In the genomic region with DNA sequence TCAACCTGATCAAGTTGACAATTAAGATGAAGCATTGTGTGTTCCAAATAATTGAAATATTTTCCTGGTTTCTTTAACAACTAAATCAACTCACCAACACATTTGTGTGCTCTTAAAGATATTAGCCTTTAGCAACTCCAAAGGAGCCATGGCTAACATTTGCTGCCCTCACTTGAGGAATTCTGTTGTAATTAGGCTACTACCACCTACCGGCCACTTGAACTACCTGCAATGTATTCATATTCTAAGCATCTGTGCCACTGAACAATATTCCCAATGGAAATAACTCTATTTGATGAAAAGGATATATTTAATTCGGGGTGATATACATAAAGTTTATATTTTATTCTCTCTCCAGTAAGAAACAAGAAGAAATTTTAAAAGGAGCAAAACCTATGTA, we compare ENCODE assay signal across 13 mouse cellular contexts.
DNase-seq lines count a peak whose midpoint lies in the region; TF ChIP-seq lines count a peak whose summit lies in the region.
"Had no signal": no experiment of that assay in that cellular context is flagged by ENCODE, and none has a peak within 500 bp of the region (broad histone marks: within the 10 kb centered on the region; RNA-seq: fewer than 3 reads in every experiment).

No protein-coding gene starts in this region.

- no peak overlapping the region for H3K27ac ChIP-seq in layer of hippocampus, adult 2 months
- H3K27ac ChIP-seq in ES-E14 (ENCODE audit: insufficient read depth, low read depth, low read length, poor library complexity, severe bottlenecking) = no peak overlapping the region
- H3K27ac ChIP-seq: embryonic facial prominence, embryonic 12.5 days; macrophage had no signal

- H3K9me3 ChIP-seq in ES-E14 (ENCODE audit: control insufficient read depth, insufficient read depth, low read depth, low read length) = no peaks in the 10 kb centered on the region
- H3K9me3 ChIP-seq: embryonic facial prominence, embryonic 12.5 days had no signal

- H3K9ac ChIP-seq in ES-E14 (ENCODE audit: insufficient read depth, low read depth, low read length, poor library complexity, severe bottlenecking) = no peak overlapping the region
- H3K9ac ChIP-seq: embryonic facial prominence, embryonic 12.5 days had no signal

- TF ChIP-seq CTCF in layer of hippocampus, adult 2 months (conservative IDR thresholded peaks at IDR 0.05) = peak; percentile 78

- no peaks in the 10 kb centered on the region for H3K36me3 ChIP-seq in ES-E14 (ENCODE audit: control insufficient read depth, insufficient read depth, low read length, poor library complexity, severe bottlenecking)
- H3K36me3 ChIP-seq: embryonic facial prominence, embryonic 12.5 days had no signal

- DNase-seq in cerebellum, adult 18-20 months = peak; percentile 39 to 44
- no peak for DNase-seq in cerebellum, postnatal 4 days (ENCODE audit: low spot score in 2 of 2)
- peak in 1 of 2 experiments; percentile 3 for DNase-seq in layer of hippocampus, adult 2 months (ENCODE audit: low spot score in 2 of 2)
- DNase-seq in layer of hippocampus, postnatal 10 days (ENCODE audit: low spot score in 2 of 2) = no peak
- peak; percentile 6 for DNase-seq in ES-E14 (ENCODE audit: low read depth, low spot score)
- DNase-seq in embryo, embryonic 10.5 days (ENCODE audit: low spot score) = peak; percentile 62
- DNase-seq in ovary, postnatal 10 days (ENCODE audit: low spot score) = no peak
- no peak for DNase-seq in testis, postnatal 14 days (ENCODE audit: low spot score)
- DNase-seq: adrenal gland, adult 8-10 months; gastrocnemius, postnatal 25 days; layer of hippocampus, postnatal 36 days had no signal

- H3K4me3 ChIP-seq in layer of hippocampus, adult 2 months = no peak overlapping the region
- H3K4me3 ChIP-seq in ES-E14 (ENCODE audit: insufficient read depth in 1 of 2, low read depth in 1 of 2, low read length in 2 of 2, poor library complexity in 1 of 2, severe bottlenecking in 1 of 2) = no peak overlapping the region
- H3K4me3 ChIP-seq: embryonic facial prominence, embryonic 12.5 days had no signal

- no peaks in the 10 kb centered on the region for H3K4me1 ChIP-seq in ES-E14 (ENCODE audit: control insufficient read depth in 2 of 2, insufficient read depth in 2 of 2, low read length in 2 of 2, poor library complexity in 1 of 2)
- H3K4me1 ChIP-seq: embryonic facial prominence, embryonic 12.5 days had no signal

- in situ Hi-C loops in ES-E14 (cut with MboI; ENCODE audit: low sequenced_read_pairs in 2 of 2, unreplicated experiment in 2 of 2) = loop anchor here (10.0 to 25.0 kb wide), 2 partner anchors 383 to 386 kb away; no protein-coding TSS in a partner anchor

TF ChIP-seq in ES-E14, 5 proteins besides CTCF, POLR2A, EP300 and RAD21:
- TF ChIP-seq ZC3H11A (IDR thresholded peaks at IDR 0.05; ENCODE audit: borderline replicate concordance, low read depth, low read length) = peak; percentile 29; the same call in 1 of the 2 replicates
- TF ChIP-seq MAFK (IDR thresholded peaks at IDR 0.05; ENCODE audit: insufficient read depth, low read depth, low read length) = no peak
- no peak for TF ChIP-seq HCFC1 (IDR thresholded peaks at IDR 0.05; ENCODE audit: borderline replicate concordance, insufficient read depth, low read length)
- TF ChIP-seq ZNF384 (IDR thresholded peaks at IDR 0.05; ENCODE audit: low read depth, low read length) = no peak
TF ChIP-seq in ES-E14: peak in this region for 1.

Comparison
In these comparisons a context has a peak if more than half of its experiments do, and no peak if none do; other contexts are left out.
1. DNase-seq: peak in cerebellum, adult 18-20 months (2 of 2), ES-E14 (single experiment) and embryo, embryonic 10.5 days (single experiment); none in cerebellum, postnatal 4 days (0 of 2), layer of hippocampus, postnatal 10 days (0 of 2), ovary, postnatal 10 days (single experiment) and testis, postnatal 14 days (single experiment).